Mouse (Mus musculus): ENCODE measurements around the gene Ppfibp1. TPM values are rescaled to one million over a fixed set of nuclear protein-coding genes. Genes with fewer than 3 reads are reported as not detected.
A peak's percentile ranks its signal among the peaks of the same experiment; 100 is the strongest.

Ppfibp1 gene
- polyA plus RNA-seq, 1 experiment from 2014 or later = 37.0 TPM

GRCm38 (mm10) chr6:146935957-146936356 is 47.7 kb downstream of the Ppfibp1 start:
- H3K27me3 ChIP-seq (ENCODE audit: low read depth, poor library complexity, severe bottlenecking) = no peaks in the 10 kb centered on the region
- DNase-seq (ENCODE audit: low spot score) = no peak
- peaks cover 15% of the 10 kb centered on the region for H3K4me1 ChIP-seq
- H3K9me3 ChIP-seq (replicated peaks) = no peaks in the 10 kb centered on the region
- no peak overlapping the region for H3K4me3 ChIP-seq
- 89% methylated on average over 6 of the region's 6 CpGs for WGBS
- H3K36me3 ChIP-seq = peaks cover 9% of the 10 kb centered on the region
- H3K27ac ChIP-seq = peak overlapping the region; percentile 3; the same call in 1 of the 2 replicates

DNA sequence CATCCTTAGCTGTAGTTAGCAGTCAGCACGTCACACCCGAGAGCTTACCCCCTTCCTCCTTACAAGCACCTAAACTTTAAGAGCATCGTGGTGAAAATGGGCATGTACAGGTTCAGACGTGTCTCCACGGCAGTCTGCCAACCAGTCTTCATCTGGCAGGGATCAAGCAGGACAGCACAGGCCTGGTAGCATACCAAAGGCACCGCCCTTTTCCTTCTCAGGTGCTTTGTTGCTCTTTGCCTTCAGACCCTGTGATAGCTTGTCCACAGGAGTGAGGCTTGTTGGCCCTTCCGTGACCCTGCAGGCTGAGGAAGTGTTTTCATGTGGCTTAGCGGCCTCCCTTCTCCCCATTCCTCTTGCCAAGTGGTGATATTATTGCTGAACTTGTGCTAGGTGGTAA is 50.7 kb downstream of the Ppfibp1 start:
- Histone ChIP-seq H3K9me3 (replicated peaks) (no peaks in the 10 kb centered on the region), H3K4me3 (no peak overlapping the region), H3K27me3 (ENCODE audit: low read depth, poor library complexity, severe bottlenecking) (no peaks in the 10 kb centered on the region), H3K27ac (no peak overlapping the region), H3K4me1 (peaks cover 3% of the 10 kb centered on the region; the same call in 1 of the 2 replicates), H3K36me3 (peaks cover 9% of the 10 kb centered on the region)
- 89% methylated on average over 8 of the region's 8 CpGs for whole genome bisulfite sequencing
- DNase-seq (ENCODE audit: low spot score) = no peak

DNA sequence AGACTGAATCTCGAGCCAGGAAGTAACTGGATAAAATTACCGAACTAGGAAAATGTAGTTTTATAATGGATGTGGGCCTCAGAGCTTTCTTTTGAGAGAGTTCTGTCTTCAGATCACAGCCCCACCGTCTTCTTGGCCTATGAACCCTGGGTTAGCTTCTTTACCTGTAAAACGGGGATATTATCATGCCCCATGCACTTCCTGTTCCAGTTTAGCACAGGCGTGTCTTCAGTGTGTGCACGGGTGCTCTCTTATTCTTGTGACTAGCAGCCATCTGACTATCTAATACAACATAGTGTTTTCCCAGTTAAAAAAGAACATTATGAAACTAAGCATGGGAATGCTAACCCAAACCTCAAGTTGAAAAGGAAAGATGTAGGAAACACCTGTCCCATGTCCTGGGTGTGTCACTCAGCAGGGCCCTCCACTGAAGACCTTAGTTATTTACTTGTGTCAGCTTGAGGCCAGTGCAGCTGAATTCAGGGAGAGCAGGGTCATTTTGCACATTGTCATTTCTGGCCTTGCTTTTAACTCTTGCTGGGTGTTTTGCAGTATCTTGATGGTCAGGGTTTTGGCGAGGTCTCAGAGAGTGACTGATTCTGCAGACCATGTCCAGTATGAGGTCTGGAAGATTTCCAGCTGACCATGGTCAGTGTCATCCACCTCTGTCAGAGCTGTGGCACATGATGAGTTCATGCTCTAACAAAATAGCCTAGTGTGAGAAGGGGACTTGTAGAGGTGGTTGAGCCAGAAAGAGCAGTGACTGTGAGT is 53.4 kb downstream of the Ppfibp1 start:
- Histone ChIP-seq H3K36me3 (peaks cover 9% of the 10 kb centered on the region), H3K27ac (no peak overlapping the region), H3K4me1 (peaks cover 9% of the 10 kb centered on the region), H3K27me3 (ENCODE audit: low read depth, poor library complexity, severe bottlenecking) (no peaks in the 10 kb centered on the region), H3K4me3 (no peak overlapping the region), H3K9me3 (replicated peaks) (no peaks in the 10 kb centered on the region)
- no peak for DNase-seq (ENCODE audit: low spot score)
- WGBS = 88% methylated on average over 7 of the region's 7 CpGs

- no peaks in the 10 kb centered on the region for H3K9me3 ChIP-seq (replicated peaks)
- H3K27ac ChIP-seq = no peak overlapping the region
- H3K4me1 ChIP-seq = peaks cover 27% of the 10 kb centered on the region
- DNase-seq (ENCODE audit: low spot score) = no peak
- H3K36me3 ChIP-seq = peaks cover 7% of the 10 kb centered on the region
- no peaks in the 10 kb centered on the region for H3K27me3 ChIP-seq (ENCODE audit: low read depth, poor library complexity, severe bottlenecking)
- no peak overlapping the region for H3K4me3 ChIP-seq
Measured at GRCm38 (mm10) chr6:146944009-146944408, 55.7 kb downstream of the Ppfibp1 start.

GRCm38 (mm10) chr6:146944830-146945229 is 56.5 kb downstream of the Ppfibp1 start:
- no peaks in the 10 kb centered on the region for H3K36me3 ChIP-seq
- no peak overlapping the region for H3K27ac ChIP-seq
- no peak overlapping the region for H3K4me3 ChIP-seq
- H3K4me1 ChIP-seq = peaks cover 31% of the 10 kb centered on the region
- 77% methylated on average over 4 of the region's 4 CpGs for WGBS
- H3K9me3 ChIP-seq (replicated peaks) = no peaks in the 10 kb centered on the region
- H3K27me3 ChIP-seq (ENCODE audit: low read depth, poor library complexity, severe bottlenecking) = no peaks in the 10 kb centered on the region
- DNase-seq (ENCODE audit: low spot score) = no peak

DNA sequence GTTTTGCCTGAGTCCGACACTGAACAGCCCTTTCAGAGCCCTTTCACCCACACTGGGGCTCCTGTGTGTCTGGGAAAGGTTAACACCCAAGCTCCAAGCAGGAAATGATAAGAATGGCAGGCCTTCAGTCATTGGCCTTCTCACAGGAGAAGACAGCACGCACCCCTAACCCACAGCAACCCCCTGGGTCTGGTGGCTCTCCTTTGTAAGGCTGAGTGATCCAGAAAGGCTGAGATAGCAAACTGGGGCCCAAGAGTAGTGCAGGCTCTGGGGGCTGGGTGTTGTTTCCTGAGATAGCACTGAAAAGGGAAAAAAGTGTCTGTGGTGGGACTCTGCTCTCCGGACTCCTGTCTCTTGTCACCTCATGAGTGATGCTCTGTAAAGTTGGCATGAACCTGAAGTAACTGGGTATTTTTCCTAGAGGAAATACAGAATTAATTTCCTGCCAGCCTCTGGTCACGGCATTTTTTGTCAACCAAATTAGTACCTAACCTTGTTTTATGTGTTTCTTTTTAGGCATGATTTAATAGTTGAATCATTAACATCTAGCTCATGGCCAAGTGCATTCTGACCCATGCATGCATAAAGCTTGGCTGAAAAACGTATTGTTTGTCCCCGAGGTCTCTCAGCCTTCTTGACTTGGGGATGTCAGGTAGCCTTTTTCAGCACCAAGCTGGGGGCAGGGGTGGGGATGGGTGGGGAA is 58.2 kb downstream of the Ppfibp1 start:
- Histone ChIP-seq H3K9me3 (replicated peaks) (no peaks in the 10 kb centered on the region), H3K27ac (no peak overlapping the region), H3K27me3 (ENCODE audit: low read depth, poor library complexity, severe bottlenecking) (no peaks in the 10 kb centered on the region), H3K36me3 (no peaks in the 10 kb centered on the region), H3K4me3 (no peak overlapping the region), H3K4me1 (peaks cover 38% of the 10 kb centered on the region)
- DNase-seq (ENCODE audit: low spot score) = no peak
- WGBS = 77% methylated on average over 6 of the region's 6 CpGs

DNA sequence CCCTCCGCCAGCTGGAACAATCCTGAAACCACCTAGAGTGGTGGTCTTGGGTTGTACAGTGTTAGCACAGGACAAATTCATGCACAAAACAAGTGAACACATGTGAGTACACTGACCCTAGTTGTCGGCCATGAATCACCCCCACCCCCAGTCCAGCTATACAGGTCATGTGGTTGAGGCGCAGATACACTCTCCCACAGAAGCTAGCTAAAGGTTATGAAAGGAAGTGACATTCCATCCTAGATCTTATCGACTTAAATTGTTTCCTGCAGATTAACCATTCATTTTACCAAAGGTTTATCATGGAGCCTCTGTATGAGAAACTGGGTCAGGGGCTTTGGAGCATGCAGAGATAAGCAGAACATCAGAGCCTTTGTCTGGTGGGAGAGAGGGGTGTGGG is 58.9 kb downstream of the Ppfibp1 start:
- H3K36me3 ChIP-seq = no peaks in the 10 kb centered on the region
- DNase-seq (ENCODE audit: low spot score) = no peak
- peaks cover 38% of the 10 kb centered on the region for H3K4me1 ChIP-seq
- no peaks in the 10 kb centered on the region for H3K27me3 ChIP-seq (ENCODE audit: low read depth, poor library complexity, severe bottlenecking)
- WGBS = 86% methylated on average over 4 of the region's 4 CpGs
- no peak overlapping the region for H3K27ac ChIP-seq
- no peak overlapping the region for H3K4me3 ChIP-seq
- no peaks in the 10 kb centered on the region for H3K9me3 ChIP-seq (replicated peaks)

DNA sequence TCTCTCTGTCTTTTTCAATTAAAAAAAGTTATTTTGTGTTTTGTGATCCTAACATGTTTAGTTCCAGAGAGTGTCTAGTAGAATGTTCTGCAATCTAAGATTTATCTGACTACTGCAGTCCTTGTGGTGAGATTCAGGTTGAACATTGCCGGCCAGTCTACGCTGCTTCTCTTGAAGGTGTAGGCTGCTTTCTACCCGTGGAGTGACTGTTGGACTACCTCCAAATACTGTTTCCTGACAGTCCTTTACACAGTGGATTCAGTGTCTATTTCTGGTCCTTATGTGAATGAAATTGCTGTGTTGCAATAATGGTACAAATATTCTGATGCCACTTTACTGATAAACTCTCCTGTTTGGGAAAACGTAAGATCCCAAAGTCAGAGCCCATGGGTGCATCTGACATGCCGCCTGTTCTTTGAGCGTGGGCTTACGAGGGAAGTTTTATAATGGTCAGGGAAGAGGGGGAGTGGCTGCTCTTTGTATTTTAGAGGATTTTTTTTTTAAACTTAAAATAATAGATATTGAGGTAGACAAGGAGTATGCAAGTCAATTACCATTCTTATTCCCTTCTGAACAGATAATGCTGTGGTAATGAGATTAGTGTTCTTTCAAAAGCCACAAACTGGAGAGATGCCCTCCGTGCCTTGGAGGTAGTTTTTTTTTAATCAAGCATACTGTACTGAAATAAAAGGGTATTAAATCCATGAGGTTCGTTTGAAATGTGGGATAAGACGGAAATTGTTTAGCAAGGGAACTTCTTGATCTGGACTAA is 61.6 kb downstream of the Ppfibp1 start:
- WGBS = 87% methylated on average over 10 of the region's 10 CpGs
- no peak overlapping the region for H3K4me3 ChIP-seq
- no peaks in the 10 kb centered on the region for H3K9me3 ChIP-seq (replicated peaks)
- H3K27me3 ChIP-seq (ENCODE audit: low read depth, poor library complexity, severe bottlenecking) = no peaks in the 10 kb centered on the region
- no peak overlapping the region for H3K27ac ChIP-seq
- no peak for DNase-seq (ENCODE audit: low spot score)
- no peaks in the 10 kb centered on the region for H3K36me3 ChIP-seq
- H3K4me1 ChIP-seq = peaks cover 39% of the 10 kb centered on the region

DNA sequence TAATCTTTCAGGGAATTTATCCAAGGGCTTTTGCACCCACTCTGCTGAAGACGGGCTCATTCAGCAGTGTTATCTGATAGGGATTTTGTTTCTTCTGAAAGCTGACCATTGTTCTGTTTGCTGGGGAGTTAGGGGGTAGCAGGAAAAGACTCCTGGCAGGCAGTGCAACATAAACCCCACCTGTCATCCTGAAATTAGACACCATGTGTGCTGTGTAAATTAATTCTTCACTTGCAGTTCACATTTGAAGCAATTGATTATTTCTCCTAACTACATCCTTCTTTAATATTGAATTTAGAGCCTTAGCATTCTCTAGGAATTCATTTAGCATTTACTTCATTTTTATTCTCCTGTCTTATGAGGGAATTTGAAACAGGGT is 62.2 kb downstream of the Ppfibp1 start:
- H3K9me3 ChIP-seq (replicated peaks) = no peaks in the 10 kb centered on the region

GRCm38 (mm10) chr6:146954258-146954657 is 66.0 kb downstream of the Ppfibp1 start, which contains the start of gene 1700034J05Rik:
1700034J05Rik (minus strand) TSS chr6:146954422.
- Histone ChIP-seq H3K9me3 (replicated peaks) (no peaks in the 10 kb centered on the region), H3K27me3 (ENCODE audit: low read depth, poor library complexity, severe bottlenecking) (no peaks in the 10 kb centered on the region), H3K4me3 (no peak within 1 kb of the TSS), H3K36me3 (no peaks in the 10 kb centered on the region), H3K27ac (no peak within 1 kb of the TSS), H3K4me1 (peaks cover 19% of the 10 kb centered on the region)
- DNase-seq (ENCODE audit: low spot score) = no peak
- 80% methylated on average over 1 of the region's 1 CpGs for WGBS

More for the DNA sequence above, 62.2 kb downstream of the Ppfibp1 start:
- WGBS = 75% methylated on average over 1 of the region's 1 CpGs
- Histone ChIP-seq H3K27ac (no peak overlapping the region), H3K36me3 (no peaks in the 10 kb centered on the region), H3K4me1 (peaks cover 38% of the 10 kb centered on the region), H3K4me3 (no peak overlapping the region), H3K27me3 (ENCODE audit: low read depth, poor library complexity, severe bottlenecking) (no peaks in the 10 kb centered on the region)
- no peak for DNase-seq (ENCODE audit: low spot score)

- Histone ChIP-seq H3K27ac (no peak overlapping the region), H3K4me3 (no peak overlapping the region)
- WGBS = 88% methylated on average over 1 of the region's 1 CpGs
Measured at GRCm38 (mm10) chr6:146955475-146955874, 67.2 kb downstream of the Ppfibp1 start.

GRCm38 (mm10) chr6:146955896-146956295 is 67.6 kb downstream of the Ppfibp1 start:
- no peaks in the 10 kb centered on the region for H3K27me3 ChIP-seq (ENCODE audit: low read depth, poor library complexity, severe bottlenecking)
- H3K36me3 ChIP-seq = no peaks in the 10 kb centered on the region
- H3K9me3 ChIP-seq (replicated peaks) = no peaks in the 10 kb centered on the region
- H3K4me3 ChIP-seq = no peak overlapping the region
- WGBS = 78% methylated on average over 12 of the region's 12 CpGs
- H3K27ac ChIP-seq = no peak overlapping the region
- H3K4me1 ChIP-seq = peaks cover 15% of the 10 kb centered on the region
- no peak for DNase-seq (ENCODE audit: low spot score)

More at GRCm38 (mm10) chr6:146955475-146955874, 67.2 kb downstream of the Ppfibp1 start:
- H3K27me3 ChIP-seq (ENCODE audit: low read depth, poor library complexity, severe bottlenecking) = no peaks in the 10 kb centered on the region
- H3K36me3 ChIP-seq = no peaks in the 10 kb centered on the region
- peaks cover 18% of the 10 kb centered on the region for H3K4me1 ChIP-seq
- no peaks in the 10 kb centered on the region for H3K9me3 ChIP-seq (replicated peaks)
- DNase-seq (ENCODE audit: low spot score) = no peak

DNA sequence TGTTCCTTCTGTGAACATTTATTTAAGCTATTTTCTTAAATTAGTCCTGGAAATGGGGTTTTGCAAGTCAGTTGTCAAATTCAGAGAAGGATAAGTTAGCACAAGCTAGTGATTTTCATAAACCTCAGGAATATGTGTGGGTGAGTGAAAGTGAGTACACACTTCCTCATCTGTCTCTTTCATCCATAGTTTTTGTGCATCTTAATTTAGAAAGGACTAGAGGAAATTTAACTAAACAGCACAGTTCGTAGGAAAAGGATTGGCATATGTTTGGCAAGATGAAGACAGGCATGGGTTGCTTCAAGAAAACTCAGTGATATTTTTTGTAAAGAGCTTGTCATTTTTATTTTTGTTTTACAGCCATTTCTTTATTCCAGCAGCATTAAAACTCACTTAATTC is 68.7 kb downstream of the Ppfibp1 start:
- Histone ChIP-seq H3K36me3 (no peaks in the 10 kb centered on the region), H3K4me1 (peaks cover 20% of the 10 kb centered on the region), H3K27ac (no peak overlapping the region), H3K9me3 (replicated peaks) (no peaks in the 10 kb centered on the region), H3K27me3 (ENCODE audit: low read depth, poor library complexity, severe bottlenecking) (no peaks in the 10 kb centered on the region), H3K4me3 (no peak overlapping the region)
- WGBS = 83% methylated on average over 1 of the region's 1 CpGs
- DNase-seq (ENCODE audit: low spot score) = no peak
